In the genomic region with DNA sequence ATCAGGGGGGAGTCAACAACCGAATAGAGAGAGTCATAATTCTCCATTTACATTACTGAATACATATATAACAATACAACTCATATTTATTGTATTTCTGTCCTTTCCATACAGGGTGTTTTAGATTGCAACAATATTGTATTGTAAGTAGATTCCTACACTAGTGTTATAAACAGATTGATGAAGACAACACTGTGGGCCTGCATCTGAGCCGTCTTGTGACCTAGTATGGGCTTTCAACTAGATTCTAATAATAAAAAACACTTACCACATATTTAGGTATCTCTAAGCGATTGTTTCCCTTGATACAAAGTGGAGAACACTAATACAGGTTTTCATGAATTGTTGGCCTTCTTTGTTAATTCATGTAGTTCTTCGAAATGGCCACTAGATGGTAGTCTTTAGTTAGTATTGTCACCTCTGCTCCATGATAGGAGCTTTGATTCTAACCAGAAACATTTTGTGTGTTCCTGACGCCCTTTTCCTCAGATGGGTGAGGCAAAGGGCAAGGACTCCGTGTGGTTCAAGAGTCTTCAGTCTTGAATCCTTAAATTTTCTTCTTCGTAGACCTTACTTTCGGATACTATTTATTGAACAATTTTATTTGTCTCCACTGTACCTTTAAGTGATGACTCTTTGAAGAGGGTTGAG, we compare ENCODE assay signal across 8 mouse cellular contexts.
DNase-seq lines count a peak whose midpoint lies in the region; ATAC-seq and TF ChIP-seq lines count a peak whose summit lies in the region.

No protein-coding gene starts in this region.

- H3K9ac ChIP-seq in heart, adult 2 months (ENCODE audit: low read depth, low read length), result peak overlapping the region; percentile 19
- no peak overlapping the region for H3K9ac ChIP-seq in midbrain, embryonic 14.5 days (replicated peaks; ENCODE audit: low read length)

- H3K27ac ChIP-seq in heart, adult 2 months, result peak overlapping the region; percentile 47
- H3K27ac ChIP-seq in midbrain, embryonic 14.5 days (replicated peaks; ENCODE audit: low read depth, low read length), result no peak overlapping the region

- TF ChIP-seq POLR2A in heart, adult 2 months (IDR thresholded peaks at IDR 0.05; ENCODE audit: insufficient read depth, low read depth, low read length), result no peak

- no peak for ATAC-seq in midbrain, embryonic 14.5 days (ENCODE audit: low FRiP score, low TSS enrichment)

- H3K36me3 ChIP-seq in heart, adult 2 months (ENCODE audit: control insufficient read depth, insufficient read depth, low read length), result no peaks in the 10 kb centered on the region
- H3K36me3 ChIP-seq in midbrain, embryonic 14.5 days (ENCODE audit: control insufficient read depth, insufficient read depth, low read length), result no peaks in the 10 kb centered on the region

- no peak for TF ChIP-seq EP300 in heart, adult 2 months (IDR thresholded peaks at IDR 0.05; ENCODE audit: insufficient read depth, low read depth, low read length)

- peak; percentile 77 for DNase-seq in thymus, postnatal 0 days (ENCODE audit: low spot score)
- no peak for DNase-seq in thymus, postnatal 4 days
- DNase-seq in c-Kit-positive CD71-positive TER-119-positive erythroid progenitor cells, embryonic 14.5 days (ENCODE audit: low spot score), result peak; percentile 42
- DNase-seq in heart, adult 2 months, result no peak
- DNase-seq in kidney, postnatal 10 days, result peak; percentile 41
- peak; percentile 85 for DNase-seq in midbrain, embryonic 14.5 days
- no peak for DNase-seq in spleen, adult 12 weeks (ENCODE audit: low spot score)
- DNase-seq in spleen, postnatal 4 days (ENCODE audit: low spot score in 2 of 2), result no peak

- H3K4me3 ChIP-seq in heart, adult 2 months, result peak overlapping the region; percentile 44
- H3K4me3 ChIP-seq in midbrain, embryonic 14.5 days (replicated peaks; ENCODE audit: low read depth, low read length), result no peak overlapping the region

- 14% methylated on average over 8 of the region's 8 CpGs for WGBS in heart, adult 2 months
- 29% methylated on average over 8 of the region's 8 CpGs for WGBS in midbrain, embryonic 14.5 days

- H3K79me2 ChIP-seq in heart, adult 2 months (replicated peaks; ENCODE audit: control insufficient read depth, insufficient read depth, low read length), result no peaks in the 10 kb centered on the region

- 0 out of 2 replicates have a peak, but pooled peaks cover 1% of the 10 kb centered on the region for H3K4me1 ChIP-seq in heart, adult 2 months (ENCODE audit: control insufficient read depth, insufficient read depth, low read length)
- H3K4me1 ChIP-seq in midbrain, embryonic 14.5 days (ENCODE audit: control insufficient read depth, insufficient read depth, low read length), result no peaks in the 10 kb centered on the region

- intact Hi-C loops in heart, adult 2 months (cut with DNase I), result loop anchor here (1.0 to 2.0 kb wide), 4 partner anchors 114 to 380 kb away; no protein-coding TSS in a partner anchor

- peak overlapping the region; percentile 31 for H3K4me2 ChIP-seq in midbrain, embryonic 14.5 days (ENCODE audit: low read length)

- no peaks in the 10 kb centered on the region for H3K27me3 ChIP-seq in heart, adult 2 months (ENCODE audit: control insufficient read depth, insufficient read depth, low read length)
- no peaks in the 10 kb centered on the region for H3K27me3 ChIP-seq in midbrain, embryonic 14.5 days (ENCODE audit: control insufficient read depth, insufficient read depth, low read length)

- TF ChIP-seq CTCF in heart, adult 2 months (IDR thresholded peaks at IDR 0.05), result peak; percentile 92

- H3K9me3 ChIP-seq in midbrain, embryonic 14.5 days (ENCODE audit: control insufficient read depth, low read length), result no peaks in the 10 kb centered on the region

Comparison
In these comparisons a context has a peak if more than half of its experiments do, and no peak if none do; other contexts are left out.
1. DNase-seq: peak in thymus, postnatal 0 days (single experiment), c-Kit-positive CD71-positive TER-119-positive erythroid progenitor cells, embryonic 14.5 days (single experiment), kidney, postnatal 10 days (single experiment) and midbrain, embryonic 14.5 days (single experiment); none in thymus, postnatal 4 days (single experiment), heart, adult 2 months (0 of 2), spleen, adult 12 weeks (single experiment) and spleen, postnatal 4 days (0 of 2).